Mouse (Mus musculus): ENCODE measurements around the gene Lrrk2. TPM values are rescaled to one million over a fixed set of nuclear protein-coding genes. Genes with fewer than 3 reads are reported as not detected.

The Lrrk2 gene
- polyA plus RNA-seq, 1 experiment from 2014 or later, result 7.9 TPM

DNA sequence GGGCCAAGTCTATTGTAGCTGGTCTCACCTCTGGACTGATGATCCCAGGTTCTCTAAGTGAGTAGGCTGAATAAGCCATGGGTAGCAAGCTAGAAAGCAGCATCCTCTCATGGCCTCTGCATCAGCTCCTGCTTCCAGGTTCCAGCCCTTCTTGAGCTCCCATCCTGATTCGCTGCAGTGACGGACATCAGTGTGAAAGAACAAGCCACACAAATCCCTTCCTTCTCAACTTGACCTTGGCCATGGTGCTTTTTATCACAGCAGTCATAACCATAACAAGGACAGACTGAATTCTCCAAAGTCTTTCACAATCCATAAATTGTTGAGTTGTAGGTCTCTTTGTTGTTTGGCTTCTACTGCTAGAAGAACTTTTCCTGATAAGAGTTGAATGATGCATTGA is 20.9 kb downstream of the Lrrk2 start:
- H3K4me1 ChIP-seq, result no peaks in the 10 kb centered on the region
- no peak for ATAC-seq (ENCODE audit: borderline replicate concordance, extremely low read depth, low FRiP score, low TSS enrichment)
- no peak overlapping the region for H3K4me3 ChIP-seq
- no peak overlapping the region for H3K27ac ChIP-seq
- H3K9ac ChIP-seq, result no peak overlapping the region
- H3K9me3 ChIP-seq, result no peaks in the 10 kb centered on the region
- 90% methylated on average over 2 of the region's 2 CpGs for WGBS
- no peak overlapping the region for H3K4me2 ChIP-seq
- peaks cover 9% of the 10 kb centered on the region; the same call in 1 of the 2 replicates for H3K36me3 ChIP-seq
- no peaks in the 10 kb centered on the region for H3K27me3 ChIP-seq

DNA sequence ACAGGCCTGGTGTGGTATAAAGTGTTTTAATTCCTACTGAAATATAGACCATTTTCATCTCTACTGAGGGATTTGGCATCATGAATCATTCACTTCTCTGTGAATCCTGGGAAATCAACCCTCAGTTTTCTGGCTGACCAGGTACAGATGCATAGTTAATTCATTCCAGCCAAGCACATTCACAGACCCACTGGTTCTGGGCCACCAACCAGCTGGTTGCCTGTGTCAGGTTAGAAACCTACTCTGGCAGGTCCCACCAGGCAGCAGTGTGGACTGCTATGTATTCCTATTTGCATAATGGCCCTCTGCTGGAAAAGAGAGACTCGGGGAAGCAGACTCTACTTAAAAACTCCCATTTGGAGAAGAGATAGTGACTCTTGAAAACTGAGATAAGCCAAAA is 27.9 kb downstream of the Lrrk2 start:
- no peak overlapping the region for H3K9ac ChIP-seq
- peaks cover 5% of the 10 kb centered on the region; the same call in 1 of the 2 replicates for H3K36me3 ChIP-seq
- no peaks in the 10 kb centered on the region for H3K9me3 ChIP-seq
- H3K4me3 ChIP-seq, result no peak overlapping the region
- H3K27ac ChIP-seq, result no peak overlapping the region
- peaks cover 9% of the 10 kb centered on the region for H3K4me1 ChIP-seq
- ATAC-seq (ENCODE audit: borderline replicate concordance, extremely low read depth, low FRiP score, low TSS enrichment), result no peak
- WGBS, result 32% methylated on average over 1 of the region's 1 CpGs
- H3K4me2 ChIP-seq, result no peak overlapping the region
- H3K27me3 ChIP-seq, result no peaks in the 10 kb centered on the region

DNA sequence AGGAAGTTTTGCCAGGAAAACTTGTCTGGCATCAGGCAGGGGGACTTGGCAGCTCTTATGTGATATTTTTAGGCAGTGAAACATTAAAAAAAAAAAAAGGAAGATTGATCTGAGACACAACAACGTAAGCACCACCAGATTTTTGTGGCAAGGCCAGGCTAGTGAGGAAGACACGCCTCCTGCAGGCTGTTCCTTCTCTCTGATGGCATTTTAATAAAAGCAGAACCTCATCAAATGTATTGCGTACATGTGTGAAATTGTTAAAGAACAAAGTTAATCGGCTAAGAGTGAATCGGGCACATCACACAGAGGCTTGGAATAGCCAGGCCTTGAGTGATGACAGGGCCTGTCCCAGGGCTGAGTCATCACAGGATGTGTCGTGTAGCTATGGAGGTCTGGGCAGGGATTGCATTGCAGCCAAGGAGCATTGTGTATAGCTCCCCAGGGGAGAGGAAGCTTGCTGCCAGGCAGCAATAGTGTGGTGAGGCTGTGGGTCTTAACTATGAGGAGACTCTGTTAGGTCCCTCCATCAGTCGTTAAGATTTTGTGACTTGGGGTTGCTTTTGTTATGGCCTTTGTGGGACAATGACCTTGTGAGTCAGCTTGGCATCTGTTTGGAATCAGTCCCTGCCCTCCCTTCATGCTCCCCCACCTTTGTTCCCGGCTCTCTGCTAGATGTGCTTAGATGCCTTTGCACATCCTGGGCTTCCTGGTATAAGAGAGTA is 30.2 kb downstream of the Lrrk2 start:
- H3K4me2 ChIP-seq, result no peak overlapping the region
- peak; percentile 92 for ATAC-seq (ENCODE audit: borderline replicate concordance, extremely low read depth, low FRiP score, low TSS enrichment)
- peak overlapping the region; percentile 7 for H3K27ac ChIP-seq
- H3K27me3 ChIP-seq, result no peaks in the 10 kb centered on the region
- no peaks in the 10 kb centered on the region for H3K36me3 ChIP-seq
- 28% methylated on average over 8 of the region's 8 CpGs for WGBS
- peaks cover 9% of the 10 kb centered on the region for H3K4me1 ChIP-seq
- no peak overlapping the region for H3K9ac ChIP-seq
- H3K9me3 ChIP-seq, result no peaks in the 10 kb centered on the region
- H3K4me3 ChIP-seq, result no peak overlapping the region

DNA sequence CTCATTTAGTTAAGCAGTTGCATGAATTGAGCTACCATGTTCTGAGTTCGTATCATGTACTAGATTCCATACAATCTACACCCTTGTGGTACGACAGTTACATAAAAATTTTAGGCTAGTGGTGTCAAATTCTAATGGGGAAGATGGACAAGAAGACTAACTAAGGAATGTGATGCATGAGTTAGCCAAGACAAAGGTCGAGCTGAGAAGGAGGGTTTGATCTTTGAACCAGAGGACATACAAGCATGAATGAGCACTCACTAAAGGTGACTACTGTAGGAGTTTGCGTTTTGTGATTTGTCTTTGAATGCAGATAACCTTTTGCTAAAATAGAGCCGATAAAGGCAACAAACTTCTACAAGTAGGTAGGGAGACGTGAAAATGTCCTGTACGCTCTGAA is 31.1 kb downstream of the Lrrk2 start:
- 86% methylated on average over 7 of the region's 7 CpGs for WGBS

DNA sequence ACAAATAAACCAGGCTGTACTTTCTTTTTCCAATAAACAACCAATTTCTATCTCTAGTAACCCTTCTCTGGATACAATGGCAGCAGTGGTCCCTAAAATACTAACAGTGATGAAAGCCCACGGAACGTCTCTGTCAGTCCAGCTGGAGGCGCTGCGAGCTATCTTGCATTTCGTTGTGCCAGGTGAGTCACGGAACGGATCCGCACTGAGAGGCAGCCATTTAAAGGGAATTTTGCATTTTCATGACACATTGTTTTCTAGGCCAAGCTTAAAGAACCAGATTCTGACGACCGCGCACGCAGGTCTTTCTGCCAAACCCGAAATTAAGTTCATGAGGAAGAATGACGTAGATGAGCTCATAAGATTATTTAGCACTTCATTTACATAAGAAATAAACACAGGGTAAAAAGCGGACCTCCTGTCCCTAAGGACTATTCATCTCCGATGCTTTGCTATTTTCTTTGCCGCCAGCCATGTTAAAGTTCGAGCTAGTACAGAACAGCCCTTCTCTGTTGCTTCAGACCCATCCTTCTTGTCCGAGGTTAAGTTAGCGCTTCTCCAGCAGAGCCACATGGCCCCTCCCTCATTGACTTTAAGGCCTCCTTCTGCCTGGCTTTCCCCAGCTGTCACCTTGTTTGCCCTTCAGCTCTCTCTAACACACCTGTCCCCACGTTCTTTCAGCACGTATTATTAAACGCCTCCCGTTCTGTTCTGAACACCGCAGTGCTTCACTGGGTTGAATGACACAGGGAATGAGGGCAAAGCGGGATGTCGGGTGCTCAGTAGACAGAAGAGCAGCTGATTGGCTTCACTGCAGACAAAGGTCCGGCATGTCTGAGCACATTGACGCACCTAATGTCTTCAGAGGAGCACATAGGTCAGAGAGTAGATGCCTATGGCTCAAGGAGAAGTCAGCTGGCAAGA is 36.5 kb downstream of the Lrrk2 start:
- no peak for ATAC-seq (ENCODE audit: borderline replicate concordance, extremely low read depth, low FRiP score, low TSS enrichment)
- Histone ChIP-seq H3K4me2 (peak overlapping the region; percentile 26), H3K27me3 (no peaks in the 10 kb centered on the region), H3K4me1 (no peaks in the 10 kb centered on the region), H3K27ac (no peak overlapping the region), H3K36me3 (no peaks in the 10 kb centered on the region), H3K9ac (no peak overlapping the region), H3K4me3 (no peak overlapping the region), H3K9me3 (no peaks in the 10 kb centered on the region)
- WGBS, result 41% methylated on average over 29 of the region's 29 CpGs

More for the DNA sequence above, 31.1 kb downstream of the Lrrk2 start:
- Histone ChIP-seq H3K27ac (no peak overlapping the region), H3K9ac (no peak overlapping the region), H3K9me3 (no peaks in the 10 kb centered on the region), H3K4me1 (peaks cover 9% of the 10 kb centered on the region), H3K36me3 (no peaks in the 10 kb centered on the region), H3K4me3 (no peak overlapping the region), H3K27me3 (no peaks in the 10 kb centered on the region), H3K4me2 (no peak overlapping the region)
- no peak for ATAC-seq (ENCODE audit: borderline replicate concordance, extremely low read depth, low FRiP score, low TSS enrichment)

DNA sequence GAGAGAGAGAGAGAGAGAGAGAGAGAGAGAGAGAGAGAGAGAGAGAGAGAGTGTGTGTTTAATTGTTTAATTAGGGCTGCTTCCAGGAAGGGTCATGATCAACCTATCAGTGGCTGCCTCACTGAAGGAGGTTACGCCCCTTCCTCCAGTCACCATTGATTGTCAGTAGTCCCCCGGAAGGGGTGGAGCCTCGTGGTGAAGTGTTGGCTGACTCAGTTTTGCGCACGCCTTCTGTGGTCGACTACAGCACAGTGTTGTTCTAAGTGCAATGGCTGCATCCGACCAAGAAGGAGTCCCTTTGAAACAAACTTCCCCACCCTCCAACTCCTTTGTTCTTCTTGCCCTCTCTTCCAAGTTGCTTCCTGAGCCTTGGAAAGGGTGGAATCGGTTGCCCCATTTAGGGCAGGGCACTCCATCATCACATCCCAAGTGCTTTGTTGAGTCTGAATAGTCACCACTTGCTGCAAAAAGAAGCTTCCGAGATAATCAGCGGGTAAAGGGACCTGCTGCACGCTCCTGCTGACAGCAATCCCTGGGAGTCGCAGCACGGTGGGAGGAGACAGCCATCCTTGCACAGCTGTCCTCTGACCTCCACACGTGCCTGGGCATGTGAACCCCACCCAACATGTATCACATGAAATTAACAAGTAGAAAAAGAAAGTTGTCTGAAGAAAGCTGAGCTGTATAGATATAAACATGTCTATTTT is 62.4 kb downstream of the Lrrk2 start:
- Histone ChIP-seq H3K4me2 (no peak overlapping the region), H3K27ac (no peak overlapping the region)
- 82% methylated on average over 14 of the region's 14 CpGs for WGBS

DNA sequence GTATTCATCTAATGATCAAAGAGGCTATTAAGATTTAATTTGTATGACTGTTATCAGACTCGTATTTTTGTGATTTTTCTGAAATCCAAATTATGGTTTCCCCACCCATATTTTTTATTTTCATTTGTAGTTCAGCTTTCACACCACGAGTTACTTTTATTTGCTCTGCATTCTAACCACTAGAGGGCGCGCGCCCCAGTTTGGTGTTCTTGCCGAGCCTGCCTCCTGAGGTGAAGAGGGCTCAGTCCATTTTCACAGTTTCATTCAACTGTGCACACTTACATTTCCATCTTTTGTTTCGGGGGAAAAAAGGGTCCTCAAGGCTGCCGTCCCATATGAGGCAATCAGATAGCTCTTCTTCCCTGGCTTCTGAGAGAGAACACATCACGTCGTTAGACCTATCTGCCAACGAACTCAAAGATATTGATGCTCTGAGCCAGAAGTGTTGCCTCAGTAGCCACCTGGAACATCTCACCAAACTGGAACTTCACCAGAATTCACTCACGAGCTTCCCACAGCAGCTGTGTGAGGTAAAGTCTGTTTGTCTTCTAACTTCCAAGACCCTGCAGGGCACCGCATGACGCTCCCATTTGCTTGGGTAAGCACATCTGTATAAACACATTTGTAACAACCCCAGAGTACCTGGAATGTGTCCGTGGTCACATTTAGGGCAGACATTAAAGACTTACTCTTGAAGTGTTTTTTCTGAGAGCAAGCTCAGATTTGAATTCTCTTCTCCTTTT is 64.0 kb downstream of the Lrrk2 start:
- Histone ChIP-seq H3K9me3 (no peaks in the 10 kb centered on the region), H3K27me3 (no peaks in the 10 kb centered on the region), H3K4me2 (no peak overlapping the region), H3K4me3 (no peak overlapping the region), H3K4me1 (no peaks in the 10 kb centered on the region), H3K36me3 (peaks cover 15% of the 10 kb centered on the region), H3K9ac (no peak overlapping the region), H3K27ac (no peak overlapping the region)
- WGBS, result 39% methylated on average over 15 of the region's 15 CpGs
- no peak for ATAC-seq (ENCODE audit: borderline replicate concordance, extremely low read depth, low FRiP score, low TSS enrichment)

More for the DNA sequence above, 62.4 kb downstream of the Lrrk2 start:
- H3K9me3 ChIP-seq, result no peaks in the 10 kb centered on the region
- no peaks in the 10 kb centered on the region for H3K27me3 ChIP-seq
- H3K4me3 ChIP-seq, result no peak overlapping the region
- no peak for ATAC-seq (ENCODE audit: borderline replicate concordance, extremely low read depth, low FRiP score, low TSS enrichment)
- H3K36me3 ChIP-seq, result peaks cover 19% of the 10 kb centered on the region
- H3K4me1 ChIP-seq, result no peaks in the 10 kb centered on the region
- no peak overlapping the region for H3K9ac ChIP-seq

DNA sequence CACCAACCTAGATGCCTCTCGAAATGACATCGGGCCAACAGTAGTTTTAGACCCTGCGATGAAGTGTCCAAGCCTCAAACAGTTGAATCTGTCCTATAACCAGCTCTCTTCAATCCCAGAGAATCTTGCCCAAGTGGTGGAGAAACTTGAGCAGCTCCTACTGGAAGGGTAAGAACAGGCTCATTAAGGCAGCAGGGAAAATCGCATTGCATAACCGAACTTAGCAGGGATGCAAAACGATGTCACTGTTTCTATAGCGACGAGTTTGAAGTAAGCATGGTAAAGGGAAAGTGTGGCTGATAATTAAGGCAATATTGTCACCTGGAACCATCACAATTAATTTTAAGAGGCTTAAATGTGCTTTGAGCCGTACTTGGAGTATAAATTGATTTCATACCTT is 65.8 kb downstream of the Lrrk2 start:
- Histone ChIP-seq H3K4me2 (no peak overlapping the region), H3K4me1 (no peaks in the 10 kb centered on the region), H3K27me3 (no peaks in the 10 kb centered on the region), H3K9ac (no peak overlapping the region), H3K36me3 (peaks cover 15% of the 10 kb centered on the region), H3K4me3 (no peak overlapping the region), H3K9me3 (no peaks in the 10 kb centered on the region), H3K27ac (no peak overlapping the region)
- 84% methylated on average over 9 of the region's 9 CpGs for WGBS
- ATAC-seq (ENCODE audit: borderline replicate concordance, extremely low read depth, low FRiP score, low TSS enrichment), result no peak

DNA sequence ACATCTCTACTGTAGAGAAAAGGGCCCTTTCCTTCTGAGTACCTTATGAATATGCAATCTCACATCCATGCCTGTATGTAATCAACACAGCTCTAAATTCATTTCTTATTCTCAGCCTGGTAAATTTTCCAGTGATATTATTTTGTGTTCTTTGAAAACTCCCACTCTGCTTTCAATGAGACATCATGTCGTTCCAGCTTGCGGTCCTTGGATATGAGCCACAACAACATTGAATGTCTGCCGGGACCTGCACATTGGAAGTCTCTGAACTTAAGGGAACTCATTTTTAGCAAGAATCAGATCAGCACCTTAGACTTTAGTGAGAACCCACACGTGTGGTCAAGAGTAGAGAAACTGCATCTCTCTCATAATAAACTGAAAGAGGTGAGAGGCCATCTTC is 72.5 kb downstream of the Lrrk2 start:
- H3K4me2 ChIP-seq, result no peak overlapping the region
- no peaks in the 10 kb centered on the region for H3K27me3 ChIP-seq
- H3K36me3 ChIP-seq, result peaks cover 8% of the 10 kb centered on the region; the same call in 1 of the 2 replicates
- no peak overlapping the region for H3K27ac ChIP-seq
- WGBS, result 82% methylated on average over 4 of the region's 4 CpGs
- H3K4me3 ChIP-seq, result no peak overlapping the region
- no peaks in the 10 kb centered on the region for H3K9me3 ChIP-seq
- no peak for ATAC-seq (ENCODE audit: borderline replicate concordance, extremely low read depth, low FRiP score, low TSS enrichment)
- H3K9ac ChIP-seq, result no peak overlapping the region
- H3K4me1 ChIP-seq, result no peaks in the 10 kb centered on the region

DNA sequence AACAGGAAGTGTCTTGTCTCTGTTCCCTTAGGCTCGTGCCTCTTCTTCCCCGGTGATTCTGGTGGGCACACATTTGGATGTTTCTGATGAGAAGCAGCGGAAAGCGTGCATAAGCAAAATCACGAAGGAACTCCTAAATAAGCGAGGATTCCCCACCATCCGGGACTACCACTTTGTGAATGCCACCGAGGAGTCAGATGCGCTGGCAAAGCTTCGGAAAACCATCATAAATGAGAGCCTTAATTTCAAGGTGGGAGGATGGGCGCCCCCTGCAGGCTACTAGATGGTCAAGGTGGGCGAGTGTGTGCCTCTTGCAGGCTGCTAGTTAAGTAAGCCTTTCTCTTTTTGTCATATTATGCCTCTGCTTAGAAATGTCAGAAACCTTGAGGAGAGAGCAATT is 79.1 kb downstream of the Lrrk2 start:
- ATAC-seq (ENCODE audit: borderline replicate concordance, extremely low read depth, low FRiP score, low TSS enrichment), result no peak
- no peaks in the 10 kb centered on the region for H3K27me3 ChIP-seq

DNA sequence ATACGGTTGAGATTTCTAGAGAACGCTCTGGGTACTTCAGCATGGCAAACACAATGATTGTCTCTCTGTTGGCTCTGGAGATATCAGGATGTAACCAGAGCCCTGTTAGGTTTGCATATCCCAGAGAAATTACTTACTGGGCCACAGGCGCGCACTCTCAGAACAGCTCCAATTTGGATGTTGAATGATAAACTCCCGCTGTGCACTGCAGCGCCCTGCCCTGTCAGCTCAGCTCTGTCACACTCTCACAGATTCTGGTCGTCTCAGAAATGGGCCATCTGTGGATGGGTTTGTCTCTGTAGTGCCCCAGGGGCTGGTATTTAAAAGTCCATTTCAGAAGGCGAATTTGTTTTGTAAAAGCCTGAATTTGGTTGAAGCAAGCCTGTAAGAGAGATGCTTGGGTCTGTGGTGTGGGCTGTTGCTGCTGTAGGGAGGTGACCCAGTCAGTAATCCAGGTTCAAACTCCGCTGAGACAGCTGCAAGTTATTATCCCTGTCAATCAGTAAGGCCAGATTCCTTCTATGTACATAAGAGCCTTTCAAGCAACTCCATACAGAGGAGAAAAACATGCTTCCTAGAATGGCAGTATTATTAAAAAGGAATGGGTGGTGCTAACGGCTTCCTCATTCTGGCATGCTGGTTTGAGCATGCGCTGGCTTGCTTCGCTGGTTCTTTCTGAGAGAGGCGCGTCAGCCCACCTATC is 80.6 kb downstream of the Lrrk2 start:
- 64% methylated on average over 14 of the region's 14 CpGs for WGBS
- H3K4me3 ChIP-seq, result no peak overlapping the region
- H3K4me2 ChIP-seq, result no peak overlapping the region
- no peaks in the 10 kb centered on the region for H3K9me3 ChIP-seq
- H3K27ac ChIP-seq, result no peak overlapping the region
- H3K4me1 ChIP-seq, result no peaks in the 10 kb centered on the region
- no peaks in the 10 kb centered on the region; the same call in 1 of the 2 replicates for H3K36me3 ChIP-seq
- H3K9ac ChIP-seq, result no peak overlapping the region
- no peaks in the 10 kb centered on the region for H3K27me3 ChIP-seq
- ATAC-seq (ENCODE audit: borderline replicate concordance, extremely low read depth, low FRiP score, low TSS enrichment), result no peak

More for the DNA sequence above, 79.1 kb downstream of the Lrrk2 start:
- no peak overlapping the region for H3K4me3 ChIP-seq
- H3K9me3 ChIP-seq, result no peaks in the 10 kb centered on the region
- H3K4me2 ChIP-seq, result no peak overlapping the region
- no peaks in the 10 kb centered on the region for H3K4me1 ChIP-seq
- H3K36me3 ChIP-seq, result peaks cover 4% of the 10 kb centered on the region; the same call in 1 of the 2 replicates
- 60% methylated on average over 12 of the region's 12 CpGs for WGBS
- H3K27ac ChIP-seq, result no peak overlapping the region
- H3K9ac ChIP-seq, result no peak overlapping the region
